Mouse (Mus musculus): ENCODE measurements at regions not wholly inside any gene's neighbourhood (a gene's known extent, or its start where the extent isn't known, plus 50 kb on each side); places are given as distances from the start of the nearest gene placed in this dataset.

DNA sequence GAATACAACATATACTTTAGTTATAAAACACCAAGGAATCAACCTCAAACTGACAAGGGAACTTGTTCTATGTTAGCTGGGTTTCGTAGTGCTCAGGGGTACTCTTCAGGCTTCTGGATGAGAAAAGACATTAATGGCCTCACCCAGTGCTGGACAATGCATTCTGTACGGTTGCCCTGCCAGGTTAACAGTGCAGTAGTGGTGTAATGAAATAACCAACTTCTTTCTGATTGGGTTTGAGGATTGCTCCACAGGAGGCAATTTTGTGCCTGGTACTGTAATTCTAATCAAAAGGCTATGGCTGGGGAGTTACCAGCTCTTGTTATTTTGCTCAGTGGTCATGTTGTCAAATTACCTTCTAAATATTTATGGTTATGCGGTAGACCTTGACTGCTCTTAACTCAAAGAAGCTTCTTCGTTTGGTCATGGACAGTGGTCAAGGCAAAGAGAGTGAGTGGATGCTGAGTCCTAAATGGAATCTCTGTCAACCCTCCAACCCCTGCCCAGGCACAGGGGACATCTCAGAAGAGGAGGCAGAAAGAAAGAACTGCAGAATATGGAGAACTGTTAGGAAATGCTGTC lies 158.8 kb upstream of the B3gat2 start:
- no peak for ATAC-seq (ENCODE audit: low TSS enrichment)

DNA sequence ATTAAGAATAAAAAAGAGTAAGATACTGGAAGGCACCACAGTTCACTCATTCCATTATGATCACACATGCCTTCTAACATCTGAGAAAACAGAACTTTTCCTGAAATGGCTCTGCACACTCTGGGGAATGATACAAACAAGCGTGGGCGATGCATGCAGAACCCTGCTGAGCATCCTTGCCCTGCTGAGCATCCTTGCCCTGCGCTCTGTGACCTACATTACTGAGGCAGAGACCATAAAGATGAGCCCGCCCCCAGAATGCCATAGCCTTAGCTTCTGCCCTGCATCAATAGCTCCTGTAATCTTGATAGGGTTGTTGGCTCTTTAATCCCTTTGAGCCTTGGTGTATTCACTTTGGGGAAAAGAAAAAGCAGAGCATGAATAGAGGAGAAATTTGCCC lies 132.2 kb upstream of the B3gat2 start:
- ATAC-seq (ENCODE audit: low TSS enrichment), result no peak

DNA sequence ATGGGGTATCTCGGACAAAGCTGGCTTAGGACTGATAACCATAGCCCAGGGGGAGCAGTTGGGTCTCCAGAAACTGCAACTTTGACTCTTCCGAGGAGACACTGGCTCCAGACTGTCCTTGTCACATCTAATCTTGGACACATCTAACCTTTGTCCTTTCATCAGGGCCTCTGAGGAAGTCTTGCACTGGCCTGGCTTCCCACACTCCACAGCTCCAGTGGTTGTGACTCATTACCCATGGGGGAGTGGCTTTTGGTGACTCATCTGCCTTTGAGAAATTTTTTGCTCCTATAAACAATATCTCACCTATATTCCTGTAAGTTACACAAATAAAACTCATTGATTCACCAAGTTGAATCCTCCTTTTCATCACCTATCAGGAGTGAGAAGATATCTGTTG lies 116.5 kb upstream of the B3gat2 start:
- ATAC-seq (ENCODE audit: low TSS enrichment), result no peak

DNA sequence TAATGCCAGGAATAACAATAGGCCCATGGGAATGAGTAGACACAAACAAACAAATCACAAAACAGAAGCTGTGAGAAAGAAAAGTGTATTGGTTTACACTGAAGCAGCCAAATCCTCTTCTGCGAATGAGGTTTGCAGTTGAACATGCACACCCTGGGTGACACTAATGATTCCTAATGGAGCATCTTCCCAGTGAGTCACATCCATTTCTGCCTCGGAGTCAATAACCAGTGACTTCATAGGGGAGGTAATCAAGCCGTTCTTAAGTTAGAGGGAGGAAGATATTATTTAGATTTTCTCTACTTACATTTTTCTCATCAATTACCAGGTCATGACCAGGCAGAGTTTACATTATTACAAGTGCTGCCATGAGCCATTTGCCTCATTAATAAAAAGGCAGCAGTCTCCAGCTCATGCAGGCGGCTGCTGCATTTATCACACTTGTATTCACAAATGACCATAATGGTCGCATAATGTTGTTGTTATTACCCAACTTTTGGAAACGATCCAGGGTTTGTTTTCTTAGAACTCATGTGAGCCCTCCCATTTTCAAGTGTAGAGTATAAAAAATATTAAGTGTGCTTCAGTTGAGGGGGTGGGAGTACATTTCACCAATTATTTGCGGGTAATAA lies 112.6 kb upstream of the B3gat2 start:
- ATAC-seq (ENCODE audit: low TSS enrichment), result no peak

DNA sequence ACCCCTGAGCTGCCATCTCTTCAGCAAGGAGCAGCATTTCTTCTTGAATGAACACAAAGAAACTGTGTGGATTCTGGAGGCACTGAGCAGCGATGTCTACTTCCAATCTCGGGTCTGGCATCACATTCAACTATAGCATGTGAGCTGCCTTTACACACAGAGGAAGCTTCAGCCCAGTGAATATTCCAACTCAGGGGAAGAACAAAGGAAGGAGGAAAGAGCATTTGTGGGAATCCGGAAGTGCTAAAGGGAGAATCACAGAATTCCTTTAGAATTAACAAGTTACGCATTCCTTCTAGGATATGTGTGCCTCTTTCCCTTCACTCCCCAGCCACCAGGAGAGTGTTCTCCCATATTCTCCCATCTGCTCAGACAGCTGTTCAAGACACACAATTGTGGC lies 111.7 kb upstream of the B3gat2 start:
- peak; percentile 55; the same call in 1 of the 2 replicates for ATAC-seq (ENCODE audit: low TSS enrichment)

DNA sequence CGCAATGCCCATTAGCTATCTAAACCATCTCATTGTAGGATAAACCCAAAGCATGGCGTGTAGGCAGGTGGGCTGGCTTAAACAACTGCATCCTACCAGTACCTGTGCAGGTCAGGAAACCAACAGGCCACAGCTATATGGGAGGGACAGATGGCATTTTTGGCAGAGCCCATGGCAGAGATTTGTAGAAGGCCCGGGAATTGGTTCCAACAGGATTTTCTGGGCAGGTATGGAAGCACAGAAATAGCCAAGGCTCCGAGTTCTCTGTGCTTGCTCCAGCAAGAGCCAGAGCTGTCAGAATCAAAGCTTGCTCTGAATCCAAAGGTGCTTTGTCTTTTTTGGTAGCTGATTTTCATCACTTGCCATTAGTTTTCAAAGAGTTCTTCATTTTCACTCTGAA lies 107.9 kb upstream of the B3gat2 start:
- no peak for ATAC-seq (ENCODE audit: low TSS enrichment)

GRCm38 (mm10) chr1:23655768-23656167 lies 105.8 kb upstream of the B3gat2 start:
- ATAC-seq (ENCODE audit: low TSS enrichment), result peak; percentile 34; the same call in 1 of the 2 replicates

- peak; percentile 90 for ATAC-seq (ENCODE audit: low TSS enrichment)
Observed at GRCm38 (mm10) chr1:23656302-23656701, 105.3 kb upstream of the B3gat2 start.

- ATAC-seq (ENCODE audit: low TSS enrichment), result no peak; the same call in 1 of the 2 replicates
Observed at GRCm38 (mm10) chr1:23656718-23657117, 104.8 kb upstream of the B3gat2 start.

DNA sequence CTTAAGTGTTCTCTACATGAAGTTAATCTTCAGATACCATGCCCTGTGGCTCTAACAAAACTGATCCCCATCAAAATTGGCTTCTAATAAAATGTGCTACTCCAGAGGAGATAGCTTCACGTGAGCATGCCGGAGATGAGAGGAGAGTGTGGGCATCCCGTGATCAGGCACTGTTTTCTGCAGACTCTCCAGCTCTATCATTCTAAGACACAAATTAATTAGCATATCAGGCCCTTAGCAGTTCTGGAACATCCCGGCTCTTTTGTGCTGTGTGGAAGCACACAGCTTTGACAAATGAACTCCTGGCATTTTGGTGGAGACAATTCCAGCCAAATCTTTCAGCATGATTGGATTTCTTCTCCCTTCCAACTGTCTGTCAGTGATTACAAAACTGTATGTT lies 91.0 kb upstream of the B3gat2 start:
- peak; percentile 23; the same call in 1 of the 2 replicates for ATAC-seq (ENCODE audit: low TSS enrichment)

GRCm38 (mm10) chr1:23674357-23674756 lies 87.2 kb upstream of the B3gat2 start:
- no peak for ATAC-seq (ENCODE audit: low TSS enrichment)

- ATAC-seq (ENCODE audit: low TSS enrichment), result no peak
Observed at GRCm38 (mm10) chr1:23676301-23676700, 85.3 kb upstream of the B3gat2 start.

- ATAC-seq (ENCODE audit: low TSS enrichment), result no peak
Observed at GRCm38 (mm10) chr1:23689398-23689797, 72.2 kb upstream of the B3gat2 start.

- peak; percentile 91 for ATAC-seq (ENCODE audit: low TSS enrichment)
Observed at GRCm38 (mm10) chr1:23705489-23705888, 56.1 kb upstream of the B3gat2 start.

GRCm38 (mm10) chr1:23706450-23706849 lies 55.1 kb upstream of the B3gat2 start:
- ATAC-seq (ENCODE audit: low TSS enrichment), result no peak

All from frontal cortex, adult (tissue).